Mouse (Mus musculus) 3134 (cell line): ENCODE measurements around the gene Gpr108.

Experiments
- DNase-seq: peaks from one replicate; pipeline ENCODE4 v3.0.0-alpha.2; 2011; ENCODE audit warnings: low spot score; ENCODE audit not compliant: insufficient read length; ENCODE audit errors: extremely low read depth

Gene Gpr108

DNA sequence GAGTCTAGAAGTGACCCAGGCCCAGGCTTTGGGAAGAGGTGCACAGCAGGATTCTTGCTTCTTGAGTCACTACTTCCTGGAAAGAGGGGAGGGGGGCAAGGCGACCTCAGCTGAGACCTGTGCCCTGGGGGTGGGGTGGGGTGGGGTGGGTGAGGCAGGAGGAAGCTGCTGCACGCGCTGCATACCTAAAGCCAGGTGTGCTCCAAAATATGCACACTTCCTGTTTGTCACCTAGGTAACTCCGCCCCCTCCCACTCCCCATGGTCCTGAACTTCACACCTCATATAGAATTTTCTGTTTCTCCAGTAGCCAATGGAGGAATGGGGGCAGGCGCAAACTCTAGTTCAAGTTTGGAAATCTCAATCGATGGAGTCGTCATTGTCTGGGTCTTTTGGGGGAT, 25.6 kb upstream of the Gpr108 start:
- no peak for DNase-seq

DNA sequence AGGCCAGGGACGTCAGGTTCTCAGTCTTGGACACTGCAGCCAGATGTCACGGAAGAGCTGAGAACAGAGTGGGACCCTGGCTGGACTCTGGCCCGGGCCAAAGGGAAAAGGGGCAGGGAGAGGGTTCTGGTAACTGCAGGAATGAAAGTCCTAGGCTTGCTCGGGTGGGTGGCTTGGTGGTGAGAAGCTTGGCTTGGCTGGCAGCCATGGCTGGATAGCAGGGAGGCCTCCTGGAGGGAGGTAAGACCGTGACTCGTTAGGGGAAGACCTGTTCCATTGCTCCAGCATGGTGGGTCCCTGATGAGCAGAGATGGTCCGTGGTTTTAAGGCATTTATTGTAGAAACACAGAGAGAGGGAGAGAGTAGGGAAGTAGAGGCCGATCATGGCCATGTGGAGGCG, 23.1 kb upstream of the Gpr108 start:
- DNase-seq: no peak

DNA sequence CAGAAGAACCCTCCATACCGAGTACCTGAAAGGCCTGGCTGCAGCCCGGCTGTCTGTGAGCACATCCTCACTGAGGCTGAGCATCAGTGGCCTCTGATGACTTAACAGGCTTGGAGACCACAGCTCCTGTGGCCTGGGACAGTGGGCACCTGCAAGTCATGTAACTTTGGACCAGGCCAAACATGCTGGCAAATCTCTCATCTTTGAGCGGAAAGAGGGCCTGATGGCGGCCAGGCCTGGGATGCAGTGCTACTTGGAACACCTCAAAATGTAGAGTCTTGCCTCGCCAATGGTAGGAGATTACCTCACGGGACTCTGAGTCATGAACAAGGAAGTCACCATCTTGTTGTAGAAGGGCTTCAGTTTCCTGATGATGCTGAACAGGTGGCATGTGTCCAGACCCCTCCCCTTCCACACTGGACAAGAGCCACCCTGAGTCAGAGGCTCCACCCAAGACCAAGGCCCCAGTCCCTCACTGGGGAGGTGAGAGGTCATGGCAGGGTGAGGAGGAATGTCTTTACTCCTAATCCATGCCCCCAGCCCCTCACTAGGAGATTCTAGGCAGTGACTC, 19.4 kb upstream of the Gpr108 start:
- DNase-seq: peak; percentile 61

DNA sequence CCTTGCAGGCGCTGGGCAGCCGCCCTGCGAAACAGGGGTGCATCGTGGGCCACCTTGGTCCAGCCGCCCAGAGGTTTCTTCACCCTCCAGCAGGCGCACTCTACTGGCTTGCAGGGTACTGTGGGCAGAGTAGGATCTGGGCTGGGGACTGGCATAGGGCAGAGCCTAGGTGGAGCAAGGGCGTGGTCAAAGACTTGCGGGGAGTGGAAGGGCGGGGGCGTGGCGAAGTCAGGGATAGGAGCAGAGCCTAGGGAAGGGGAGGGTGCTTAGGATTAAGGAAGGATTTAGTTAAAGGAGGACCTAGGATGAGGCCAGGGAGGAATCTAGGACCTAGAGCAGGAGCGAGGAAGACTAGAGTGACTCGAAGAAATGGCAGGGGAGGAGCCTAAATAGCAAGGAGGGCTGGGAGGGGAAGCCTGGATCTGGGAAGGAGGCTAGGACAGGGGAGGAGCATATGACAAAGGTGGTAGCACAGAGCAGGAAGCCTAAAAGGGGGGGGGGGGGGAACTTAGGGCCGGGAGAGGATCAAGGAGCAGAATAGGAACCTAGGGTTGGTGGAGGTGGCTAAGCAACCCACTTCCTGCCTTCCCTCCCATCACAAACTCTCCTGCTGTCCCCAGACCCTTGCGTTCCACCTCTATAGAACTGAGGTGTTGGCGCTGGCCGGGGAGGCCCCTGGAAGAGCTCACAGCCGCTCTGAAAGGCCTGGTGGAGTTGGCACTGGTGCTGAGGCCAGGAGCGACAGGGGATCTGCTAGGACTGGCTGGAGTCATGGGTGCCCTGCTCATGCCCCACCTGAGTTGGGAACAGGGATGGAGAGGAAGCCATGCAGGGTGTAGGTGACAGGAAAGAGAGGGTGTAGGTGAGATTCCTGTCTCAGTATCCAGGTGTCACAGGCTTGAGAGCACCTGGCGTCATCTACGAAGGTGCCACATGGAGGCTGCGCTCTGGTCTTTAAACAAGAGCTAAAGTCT, 17.0 kb upstream of the Gpr108 start:
- DNase-seq: peak; percentile 82

GRCm38 (mm10) chr17:57264164-57264563, 15.9 kb upstream of the Gpr108 start:
- DNase-seq: no peak

- DNase-seq: no peak
Measured at GRCm38 (mm10) chr17:57262901-57263550, 14.8 kb upstream of the Gpr108 start.

DNA sequence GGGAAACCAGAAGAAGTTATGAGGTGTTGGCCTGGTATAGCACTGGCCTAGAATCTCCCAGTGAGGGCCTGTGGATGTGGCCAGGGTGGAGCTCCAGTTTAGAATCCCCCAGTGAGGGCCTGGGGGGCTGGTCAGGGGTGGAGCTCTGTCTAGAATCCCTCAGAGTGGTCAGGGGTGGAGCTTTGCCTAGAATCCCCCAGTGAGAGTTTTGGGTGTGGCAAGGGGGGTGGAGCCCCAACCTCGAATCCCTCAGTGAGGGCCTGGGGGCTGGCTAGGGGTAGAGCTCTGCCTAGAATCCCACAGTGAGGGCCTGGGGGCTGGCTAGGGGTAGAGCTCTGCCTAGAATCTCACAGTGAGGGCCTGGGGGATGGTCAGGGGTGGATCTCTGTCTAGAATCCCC, 13.6 kb upstream of the Gpr108 start:
- no peak for DNase-seq

DNA sequence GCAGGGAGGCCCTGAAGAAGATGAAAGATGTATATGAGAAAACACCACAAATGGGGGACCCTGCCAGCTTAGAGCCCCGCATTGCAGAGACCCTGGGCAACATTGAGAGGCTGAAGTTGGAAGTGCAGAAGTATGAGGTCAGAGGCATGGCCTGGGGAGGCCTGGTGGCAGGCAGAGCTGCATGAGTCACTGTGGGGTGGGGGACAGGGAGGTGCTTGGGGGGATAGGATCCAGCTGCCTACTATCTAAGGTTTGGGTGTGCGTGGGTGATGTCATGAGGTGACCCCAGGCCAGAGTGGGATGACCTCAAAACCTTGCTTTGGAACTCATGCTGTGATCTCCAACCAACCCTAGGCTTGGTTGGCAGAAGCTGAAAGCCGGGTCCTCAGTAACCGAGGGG, 13.0 kb upstream of the Gpr108 start:
- DNase-seq: no peak

GRCm38 (mm10) chr17:57260351-57260750, 12.1 kb upstream of the Gpr108 start:
- DNase-seq: no peak

GRCm38 (mm10) chr17:57259742-57260141, 11.5 kb upstream of the Gpr108 start:
- no peak for DNase-seq

- no peak for DNase-seq
Measured at GRCm38 (mm10) chr17:57258191-57258590, 9.9 kb upstream of the Gpr108 start.

- DNase-seq: no peak
Measured at GRCm38 (mm10) chr17:57256921-57257485, 8.8 kb upstream of the Gpr108 start.

DNA sequence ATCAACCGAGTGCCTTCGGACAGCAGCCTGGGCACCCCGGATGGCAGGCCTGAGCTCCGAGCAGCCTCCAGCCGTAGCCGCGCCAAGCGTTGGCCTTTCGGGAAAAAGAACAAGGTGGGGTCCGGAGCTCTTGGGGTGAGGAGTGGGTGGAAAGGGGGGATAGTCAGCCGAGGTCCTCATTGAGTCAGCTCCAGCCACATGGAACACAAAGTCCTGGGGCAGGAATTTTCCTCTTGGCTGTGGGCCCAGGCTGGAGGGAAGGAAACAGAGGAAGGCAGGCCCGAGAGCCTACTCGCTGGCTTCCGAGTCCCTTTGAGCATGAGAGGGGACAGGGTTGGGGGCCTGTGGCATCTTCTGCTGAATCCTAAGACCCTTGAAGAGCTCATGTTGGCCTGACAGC, 7.1 kb upstream of the Gpr108 start:
- no peak for DNase-seq

DNA sequence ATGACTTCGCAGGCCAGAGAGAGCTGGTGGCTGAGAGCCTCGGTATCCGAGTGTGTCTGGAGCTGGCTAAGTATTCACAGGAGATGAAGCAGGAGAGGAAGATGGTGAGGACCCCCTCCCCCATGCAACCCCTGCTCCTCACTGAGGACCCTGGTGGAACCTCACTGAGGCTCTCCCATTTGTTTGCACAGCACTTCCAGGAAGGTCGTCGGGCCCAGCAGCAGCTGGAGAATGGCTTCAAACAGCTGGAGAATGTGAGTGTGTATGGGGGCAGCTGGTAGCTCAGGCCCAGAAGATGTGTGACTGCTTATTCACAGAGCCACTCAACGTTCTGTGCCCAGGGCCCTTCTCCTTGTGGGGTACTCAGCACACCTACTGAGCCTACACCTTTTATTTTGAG, 5.1 kb upstream of the Gpr108 start:
- no peak for DNase-seq

DNA sequence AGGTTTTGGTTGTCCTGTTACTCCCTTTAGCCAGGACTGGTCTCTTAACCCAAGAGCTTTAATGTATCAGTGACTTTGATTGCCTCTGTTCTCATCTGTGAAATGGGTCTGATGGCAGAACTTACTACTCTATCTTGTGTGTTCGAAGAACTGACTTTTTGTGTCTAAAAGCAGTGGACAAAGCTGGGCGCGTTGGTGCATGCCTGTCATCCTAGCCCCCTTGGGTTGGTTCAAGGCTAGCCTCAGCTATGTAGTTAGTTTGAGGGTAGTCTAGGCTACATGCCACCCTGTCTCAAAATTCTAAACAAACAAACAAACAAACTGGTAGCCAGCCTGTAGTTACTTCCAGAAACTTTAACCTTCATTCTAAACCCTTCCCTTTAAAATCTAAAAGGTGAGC, 3.2 kb upstream of the Gpr108 start:
- no peak for DNase-seq

GRCm38 (mm10) chr17:57250461-57251160, 2.4 kb upstream of the Gpr108 start:
- peak; percentile 68 for DNase-seq

DNA sequence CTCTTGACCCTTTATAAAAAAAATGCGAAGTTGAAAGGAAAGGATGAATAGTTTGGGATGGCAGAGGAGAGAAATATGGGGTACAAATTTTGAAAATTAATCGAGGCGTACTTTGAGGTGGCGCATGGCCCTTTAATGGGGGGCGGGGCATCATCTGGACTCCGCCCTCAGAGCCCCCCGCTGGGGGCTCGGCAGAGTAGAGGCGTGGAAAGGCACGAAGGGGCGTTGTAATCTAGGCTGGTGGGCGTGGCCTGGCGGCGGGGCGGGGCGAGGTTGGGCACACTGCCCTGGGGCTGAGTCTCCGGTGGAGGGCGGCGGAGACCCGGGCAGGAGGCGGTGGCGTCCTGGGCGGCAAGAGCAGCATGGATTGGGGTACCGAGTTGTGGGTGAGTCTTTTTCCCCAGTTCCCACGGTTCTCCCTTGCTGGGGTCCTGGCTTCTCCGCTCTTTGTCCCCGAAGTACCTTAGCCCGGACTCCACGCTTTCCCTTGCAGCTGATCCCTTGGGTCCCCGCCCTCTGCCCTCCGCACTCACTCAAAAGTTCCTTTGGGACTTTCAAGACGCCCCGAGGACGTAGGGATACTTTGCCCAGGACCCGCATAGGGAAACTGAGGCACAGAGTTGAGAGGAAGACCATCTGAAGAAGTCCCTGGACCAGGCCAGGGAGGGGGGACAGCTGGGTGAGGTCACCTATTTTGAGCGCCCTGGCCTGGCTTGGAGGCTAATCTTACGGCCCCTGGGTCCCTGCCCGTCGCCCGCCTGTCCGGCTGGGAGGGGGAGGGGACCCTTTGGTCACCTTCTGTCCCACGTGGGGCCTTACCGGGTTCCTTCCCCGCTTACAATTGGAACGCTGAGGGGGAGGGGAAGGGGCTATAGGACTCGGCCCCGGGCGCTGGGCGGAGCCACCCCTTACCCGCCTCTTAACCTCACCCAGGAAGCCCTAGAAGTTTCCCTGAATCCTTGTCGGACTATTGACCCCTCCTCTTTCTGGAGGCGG, 1.2 kb upstream of the Gpr108 start, which contains the start of gene Trip10:
Gene Trip10 (plus strand): TSS at position 270 of the 996 bp plus-strand sequence.
- DNase-seq: peak; percentile 92

GRCm38 (mm10) chr17:57248771-57249170, 525 bp upstream of the Gpr108 start:
- DNase-seq: no peak

- peak; percentile 88 for DNase-seq
Measured at GRCm38 (mm10) chr17:57247393-57248200, 649 bp downstream of the Gpr108 start.
